Mouse (Mus musculus) cerebellum, postnatal 4 days (tissue): ENCODE results near the gene Dtx2.

Experiments used
- DNase-seq, 2 experiments: peaks; one replicate each; pipeline ENCODE4 v3.0.0; 2022; ENCODE audit warnings: low spot score in 2 of 2, mixed read lengths in 1 of 2

The Dtx2 gene

GRCm38 (mm10) chr5:135994725-135995687 is at the start of gene Dtx2:
Gene Dtx2, plus strand, starts transcription at chr5:135994800.
- DNase-seq = peak; percentile 68 to 85

- no peak for DNase-seq
Measured at GRCm38 (mm10) chr5:135945916-135946408, 48.6 kb upstream of the Dtx2 start.

GRCm38 (mm10) chr5:135946621-135947020 is 48.0 kb upstream of the Dtx2 start:
- DNase-seq = no peak

- DNase-seq = no peak
Measured at GRCm38 (mm10) chr5:135950710-135951412, 43.7 kb upstream of the Dtx2 start.

- no peak for DNase-seq
Measured at GRCm38 (mm10) chr5:135951660-135952059, 42.9 kb upstream of the Dtx2 start.

GRCm38 (mm10) chr5:135952830-135953229 is 41.8 kb upstream of the Dtx2 start:
- DNase-seq = no peak

GRCm38 (mm10) chr5:135956300-135957206 is 38.0 kb upstream of the Dtx2 start:
- no peak for DNase-seq

- peak; percentile 61 to 76 for DNase-seq
Measured at GRCm38 (mm10) chr5:135957207-135957974, 37.2 kb upstream of the Dtx2 start.

GRCm38 (mm10) chr5:135958367-135958766 is 36.2 kb upstream of the Dtx2 start:
- DNase-seq = no peak

- no peak for DNase-seq
Measured at GRCm38 (mm10) chr5:135959911-135960310, 34.7 kb upstream of the Dtx2 start.

GRCm38 (mm10) chr5:135960909-135961635 is 33.5 kb upstream of the Dtx2 start:
- DNase-seq = no peak

- no peak for DNase-seq
Measured at GRCm38 (mm10) chr5:135962125-135962491, 32.5 kb upstream of the Dtx2 start.

- peak; percentile 84 to 94 for DNase-seq
Measured at GRCm38 (mm10) chr5:135962492-135963279, 31.9 kb upstream of the Dtx2 start.

GRCm38 (mm10) chr5:135963280-135963627 is 31.3 kb upstream of the Dtx2 start:
- no peak for DNase-seq

- peak in 1 of 2 experiments; percentile 44 for DNase-seq
Measured at GRCm38 (mm10) chr5:135965501-135965930, 29.1 kb upstream of the Dtx2 start.

- DNase-seq = no peak
Measured at GRCm38 (mm10) chr5:135966866-135967265, 27.7 kb upstream of the Dtx2 start.

GRCm38 (mm10) chr5:135968781-135969180 is 25.8 kb upstream of the Dtx2 start:
- peak in 1 of 2 experiments; percentile 57 for DNase-seq

GRCm38 (mm10) chr5:135970247-135970646 is 24.4 kb upstream of the Dtx2 start:
- no peak for DNase-seq

GRCm38 (mm10) chr5:135971876-135972275 is 22.7 kb upstream of the Dtx2 start:
- DNase-seq = no peak
